27 mouse cellular contexts compared by ENCODE assay signal in genomic region chr2:25741671-25742070, GRCm38 (mm10). TPM values are rescaled to one million over a fixed set of nuclear protein-coding genes. Genes with fewer than 3 reads are reported as not detected.
A peak's percentile ranks its signal among the peaks of the same experiment; 100 is the strongest.
DNase-seq lines count a peak whose midpoint lies in the region; ATAC-seq and TF ChIP-seq lines count a peak whose summit lies in the region.
"Had no signal": no experiment of that assay in that cellular context is flagged by ENCODE, and none has a peak within 500 bp of the region (broad histone marks: within the 10 kb centered on the region; RNA-seq: fewer than 3 reads in every experiment).

No protein-coding gene starts in this region.

- no peaks in the 10 kb centered on the region for H3K79me2 ChIP-seq in MEL (ENCODE audit: control insufficient read depth, insufficient read depth, low read length, poor library complexity)

- intact Hi-C loops in heart, postnatal 25 days (cut with DNase I), result no loop called here

- TF ChIP-seq RAD21 in MEL (IDR thresholded peaks at IDR 0.05; ENCODE audit: low read depth, low read length), result no peak

- peak; percentile 62 for ATAC-seq in common myeloid progenitor, adult 5-6 weeks (replicated peaks; ENCODE audit: low read depth, poor library complexity, severe bottlenecking)
- peak; percentile 78 for ATAC-seq in megakaryocyte-erythroid progenitor cell, adult 5-6 weeks (replicated peaks; ENCODE audit: low FRiP score, low TSS enrichment, poor library complexity, severe bottlenecking)
- ATAC-seq: activated CD4-positive, CD25-positive, alpha-beta regulatory T cell, adult 4 months; forebrain, embryonic 13.5 days; forebrain, postnatal 0 days; hindbrain, postnatal 0 days had no signal

- H3K4me3 ChIP-seq in MEL (ENCODE audit: control insufficient read depth in 1 of 2, insufficient read depth in 1 of 2, low read depth in 2 of 2, low read length in 2 of 2), result no peak overlapping the region
- H3K4me3 ChIP-seq: embryonic facial prominence, embryonic 12.5 days; forebrain, embryonic 13.5 days; gastrocnemius, adult 2 months; hindbrain, embryonic 12.5 days had no signal

- no peak overlapping the region for H3K27ac ChIP-seq in MEL (ENCODE audit: control insufficient read depth, low read depth, low read length)
- H3K27ac ChIP-seq: embryonic facial prominence, embryonic 12.5 days; forebrain, embryonic 13.5 days; gastrocnemius, adult 2 months; hindbrain, embryonic 12.5 days; hindbrain, postnatal 0 days had no signal

- no peak overlapping the region for H3K9ac ChIP-seq in MEL (ENCODE audit: control insufficient read depth, low read depth, low read length, poor library complexity, severe bottlenecking)
- H3K9ac ChIP-seq: embryonic facial prominence, embryonic 12.5 days; forebrain, embryonic 13.5 days; forebrain, postnatal 0 days; hindbrain, embryonic 12.5 days had no signal

- peak; percentile 24 for DNase-seq in heart, adult 11 months
- no peak for DNase-seq in heart, postnatal 25 days (ENCODE audit: low spot score)
- peak; percentile 56 for DNase-seq in MEL (ENCODE audit: low read depth, low spot score)
- no peak for DNase-seq in layer of hippocampus, adult 9-11 months
- no peak for DNase-seq in right cerebral cortex, postnatal 14 days
- DNase-seq: adrenal gland, postnatal 14 days; cerebellum, adult 2 months; cerebellum, postnatal 14 days; forebrain, postnatal 0 days; gastrocnemius, adult 2 months; gastrocnemius, postnatal 25 days; heart, postnatal 36 days; kidney, adult 11 months had no signal

- no peak for TF ChIP-seq EP300 in MEL (IDR thresholded peaks at IDR 0.05; ENCODE audit: low read depth in 1 of 2, low read length in 2 of 2)

- no peaks in the 10 kb centered on the region; a peak in 1 of 4 replicates for H3K27me3 ChIP-seq in MEL (ENCODE audit: control insufficient read depth in 1 of 2, insufficient read depth in 2 of 2, low read length in 2 of 2)
- H3K27me3 ChIP-seq: embryonic facial prominence, embryonic 12.5 days; forebrain, embryonic 13.5 days; hindbrain, embryonic 12.5 days had no signal

- no peak for TF ChIP-seq POLR2A in MEL (IDR thresholded peaks at IDR 0.05; ENCODE audit: control insufficient read depth in 1 of 2, insufficient read depth in 1 of 2, low read depth in 1 of 2, low read length in 2 of 2, poor library complexity in 1 of 2)

- H3K36me3 ChIP-seq in MEL (ENCODE audit: control insufficient read depth in 1 of 2, insufficient read depth in 2 of 2, low read length in 2 of 2), result no peaks in the 10 kb centered on the region
- H3K36me3 ChIP-seq: embryonic facial prominence, embryonic 12.5 days; hindbrain, embryonic 12.5 days had no signal

- no peaks in the 10 kb centered on the region for H3K4me1 ChIP-seq in MEL (ENCODE audit: control insufficient read depth in 1 of 2, insufficient read depth in 2 of 2, low read length in 2 of 2)
- H3K4me1 ChIP-seq: embryonic facial prominence, embryonic 12.5 days; forebrain, embryonic 13.5 days; hindbrain, embryonic 12.5 days had no signal

- no peaks in the 10 kb centered on the region for H3K9me3 ChIP-seq in MEL (replicated peaks; ENCODE audit: insufficient read depth, low read length)
- H3K9me3 ChIP-seq: embryonic facial prominence, embryonic 12.5 days; forebrain, embryonic 13.5 days; hindbrain, embryonic 12.5 days had no signal

- TF ChIP-seq CTCF in MEL (IDR thresholded peaks at IDR 0.05 in 2 of 3, conservative IDR thresholded peaks at IDR 0.05 in 1 of 3; ENCODE audit: control insufficient read depth in 1 of 3, insufficient read depth in 1 of 3, low read depth in 2 of 3, low read length in 3 of 3, poor library complexity in 1 of 3, severe bottlenecking in 1 of 3), result no peak

TF ChIP-seq in MEL, 35 proteins besides CTCF, POLR2A, EP300 and RAD21:
- no peak for TF ChIP-seq MAX (IDR thresholded peaks at IDR 0.05; ENCODE audit: low read length)
- no peak for TF ChIP-seq ETS1 (IDR thresholded peaks at IDR 0.05; ENCODE audit: low read depth, low read length)
- TF ChIP-seq KAT2A (conservative IDR thresholded peaks at IDR 0.05; ENCODE audit: low read depth, low read length), result no peak
TF ChIP-seq in MEL: peak in this region for 0.

RNA-seq across cellular contexts. Expression of gene Obp2b, which starts 4.9 kb away (rescaled TPM):
- total RNA-seq in heart, postnatal 25 days (2021), result not detected
- total RNA-seq in MEL (2012; rRNA removed), result not detected in 2 replicates
- not detected for polyA plus RNA-seq in MEL (2012; ENCODE audit: insufficient read depth in 1 of 2, insufficient read length in 2 of 2, low read depth in 1 of 2, low replicate concordance in 2 of 2, missing spikeins in 1 of 2)
- not detected in 2 replicates for total RNA-seq in common myeloid progenitor, adult 5-6 weeks (2017)
- not detected in 2 replicates for total RNA-seq in megakaryocyte-erythroid progenitor cell, adult 5-6 weeks (2014; fragmentation: Nextera tagmentation)
- total RNA-seq in megakaryocyte-erythroid progenitor cell, adult 5-6 weeks (2017), result not detected in 2 replicates
- total RNA-seq: adrenal gland, adult 18-20 months; adrenal gland, postnatal 14 days; CH12.LX; forebrain, postnatal 0 days; gastrocnemius, adult 2 months; gastrocnemius, postnatal 25 days; granulocyte monocyte progenitor cell, adult 5-6 weeks; heart, postnatal 36 days; hindbrain, postnatal 0 days had no signal
- polyA plus RNA-seq: activated CD4-positive, CD25-positive, alpha-beta regulatory T cell, adult 4 months; C2C12; cerebellum, adult 2 months; cortical plate, adult 2 months; embryonic facial prominence, embryonic 12.5 days; forebrain, embryonic 13.5 days; forebrain, postnatal 0 days; heart, embryonic 14.5 days; hindbrain, embryonic 12.5 days; hindbrain, postnatal 0 days; intestine, embryonic 14.5 days had no signal

RNA-seq across cellular contexts. Expression of gene Lcn3, which starts 23.7 kb away (rescaled TPM):
- not detected for total RNA-seq in heart, postnatal 25 days (2021)
- not detected in 2 replicates for total RNA-seq in MEL (2012; rRNA removed)
- polyA plus RNA-seq in MEL (2012; ENCODE audit: insufficient read depth in 1 of 2, insufficient read length in 2 of 2, low read depth in 1 of 2, low replicate concordance in 2 of 2, missing spikeins in 1 of 2), result not detected
- total RNA-seq in common myeloid progenitor, adult 5-6 weeks (2017), result not detected in 2 replicates
- total RNA-seq in megakaryocyte-erythroid progenitor cell, adult 5-6 weeks (2014; fragmentation: Nextera tagmentation), result not detected in 2 replicates
- not detected in 2 replicates for total RNA-seq in megakaryocyte-erythroid progenitor cell, adult 5-6 weeks (2017)
- total RNA-seq: adrenal gland, adult 18-20 months; adrenal gland, postnatal 14 days; CH12.LX; forebrain, postnatal 0 days; gastrocnemius, adult 2 months; gastrocnemius, postnatal 25 days; granulocyte monocyte progenitor cell, adult 5-6 weeks; heart, postnatal 36 days; hindbrain, postnatal 0 days had no signal
- polyA plus RNA-seq: activated CD4-positive, CD25-positive, alpha-beta regulatory T cell, adult 4 months; C2C12; cerebellum, adult 2 months; cortical plate, adult 2 months; embryonic facial prominence, embryonic 12.5 days; forebrain, embryonic 13.5 days; forebrain, postnatal 0 days; heart, embryonic 14.5 days; hindbrain, embryonic 12.5 days; hindbrain, postnatal 0 days; intestine, embryonic 14.5 days had no signal

RNA-seq across cellular contexts. Expression of gene Bmyc, which starts 35.1 kb away (rescaled TPM):
- 10 to 100 TPM in 1 of 2 experiments, 1 to 10 TPM in 1; 9.7 to 13.7 TPM for total RNA-seq in heart, postnatal 25 days (2021)
- not detected in 2 replicates for total RNA-seq in MEL (2012; rRNA removed)
- not detected for polyA plus RNA-seq in MEL (2012; ENCODE audit: insufficient read depth in 1 of 2, insufficient read length in 2 of 2, low read depth in 1 of 2, low replicate concordance in 2 of 2, missing spikeins in 1 of 2)
- 7.8 and 9.7 TPM in 2 replicates for total RNA-seq in common myeloid progenitor, adult 5-6 weeks (2017)
- 2.8 and 7.9 TPM in 2 replicates for total RNA-seq in megakaryocyte-erythroid progenitor cell, adult 5-6 weeks (2014; fragmentation: Nextera tagmentation)
- total RNA-seq in megakaryocyte-erythroid progenitor cell, adult 5-6 weeks (2017), result 2.4 and 2.5 TPM in 2 replicates

RNA-seq across cellular contexts. Expression of gene Lcn11, which starts 35.1 kb away (rescaled TPM):
- not detected for total RNA-seq in heart, postnatal 25 days (2021)
- total RNA-seq in MEL (2012; rRNA removed), result not detected in 2 replicates
- polyA plus RNA-seq in MEL (2012; ENCODE audit: insufficient read depth in 1 of 2, insufficient read length in 2 of 2, low read depth in 1 of 2, low replicate concordance in 2 of 2, missing spikeins in 1 of 2), result not detected
- total RNA-seq in common myeloid progenitor, adult 5-6 weeks (2017), result not detected in 2 replicates
- total RNA-seq in megakaryocyte-erythroid progenitor cell, adult 5-6 weeks (2014; fragmentation: Nextera tagmentation), result not detected in 2 replicates
- total RNA-seq in megakaryocyte-erythroid progenitor cell, adult 5-6 weeks (2017), result not detected in 2 replicates
- total RNA-seq: adrenal gland, adult 18-20 months; adrenal gland, postnatal 14 days; CH12.LX; forebrain, postnatal 0 days; gastrocnemius, adult 2 months; gastrocnemius, postnatal 25 days; granulocyte monocyte progenitor cell, adult 5-6 weeks; heart, postnatal 36 days; hindbrain, postnatal 0 days had no signal
- polyA plus RNA-seq: activated CD4-positive, CD25-positive, alpha-beta regulatory T cell, adult 4 months; C2C12; cerebellum, adult 2 months; cortical plate, adult 2 months; embryonic facial prominence, embryonic 12.5 days; forebrain, embryonic 13.5 days; forebrain, postnatal 0 days; heart, embryonic 14.5 days; hindbrain, embryonic 12.5 days; hindbrain, postnatal 0 days; intestine, embryonic 14.5 days had no signal

RNA-seq across cellular contexts. Expression of gene Gm13539, which starts 40.4 kb away (rescaled TPM):
- total RNA-seq in heart, postnatal 25 days (2021), result not detected
- total RNA-seq in MEL (2012; rRNA removed), result not detected in 2 replicates
- not detected for polyA plus RNA-seq in MEL (2012; ENCODE audit: insufficient read depth in 1 of 2, insufficient read length in 2 of 2, low read depth in 1 of 2, low replicate concordance in 2 of 2, missing spikeins in 1 of 2)
- total RNA-seq in common myeloid progenitor, adult 5-6 weeks (2017), result not detected in 2 replicates
- total RNA-seq in megakaryocyte-erythroid progenitor cell, adult 5-6 weeks (2014; fragmentation: Nextera tagmentation), result not detected in 2 replicates
- total RNA-seq in megakaryocyte-erythroid progenitor cell, adult 5-6 weeks (2017), result not detected in 2 replicates
- total RNA-seq: adrenal gland, adult 18-20 months; adrenal gland, postnatal 14 days; CH12.LX; forebrain, postnatal 0 days; gastrocnemius, adult 2 months; gastrocnemius, postnatal 25 days; granulocyte monocyte progenitor cell, adult 5-6 weeks; heart, postnatal 36 days; hindbrain, postnatal 0 days had no signal
- polyA plus RNA-seq: activated CD4-positive, CD25-positive, alpha-beta regulatory T cell, adult 4 months; C2C12; cerebellum, adult 2 months; cortical plate, adult 2 months; embryonic facial prominence, embryonic 12.5 days; forebrain, embryonic 13.5 days; forebrain, postnatal 0 days; heart, embryonic 14.5 days; hindbrain, embryonic 12.5 days; hindbrain, postnatal 0 days; intestine, embryonic 14.5 days had no signal

Comparison
In these comparisons a context has a peak if more than half of its experiments do, and no peak if none do; other contexts are left out.
1. DNase-seq: peak in heart, adult 11 months (single experiment) and MEL (single experiment); none in heart, postnatal 25 days (single experiment), layer of hippocampus, adult 9-11 months (single experiment) and right cerebral cortex, postnatal 14 days (single experiment).